Mouse (Mus musculus) limb, embryonic 11.5 days (tissue): ENCODE measurements at regions not wholly inside any gene's neighbourhood (a gene's known extent, or its start where the extent isn't known, plus 50 kb on each side); places are given as distances from the start of the nearest gene placed in this dataset.

ENCODE experiments used
- ATAC-seq: fragments of 200-750 bp; cut with Nextera tagmentation; 2 replicates; pipeline ENCODE4 v1.8.0; 2017; ENCODE audit warnings: low read depth; ENCODE audit not compliant: insufficient number of reproducible peaks, low FRiP score, low TSS enrichment
- DNase-seq: peaks from one replicate; pipeline ENCODE4 v3.0.0-alpha.2; 2015; ENCODE audit warnings: low spot score
- H3K27ac ChIP-seq: fragments of 300-500 bp; sonication (generic); replicated peaks from 2 replicates; pipeline ENCODE4 v1.5.1; 2014; ENCODE audit warnings: low read depth, mild to moderate bottlenecking, low read length
- H3K27me3 ChIP-seq: fragments of 300-500 bp; sonication (generic); 2 replicates; pipeline ENCODE4 v1.6.1; 2014; ENCODE audit warnings: mild to moderate bottlenecking, low read length, mixed read lengths; ENCODE audit not compliant: control insufficient read depth, insufficient read depth
- H3K36me3 ChIP-seq: fragments of 300-500 bp; sonication (generic); 2 replicates; pipeline ENCODE4 v1.6.1; 2014; ENCODE audit warnings: mild to moderate bottlenecking, low read length, moderate library complexity, mixed read lengths; ENCODE audit not compliant: control insufficient read depth, insufficient read depth
- H3K4me1 ChIP-seq: fragments of 300-500 bp; sonication (generic); 2 replicates; pipeline ENCODE4 v1.6.1; 2014; ENCODE audit warnings: low read length, mixed read lengths; ENCODE audit not compliant: control insufficient read depth, insufficient read depth
- H3K4me2 ChIP-seq: fragments of 300-500 bp; sonication (generic); 2 replicates; pipeline ENCODE4 v1.6.1; 2014; ENCODE audit warnings: low read depth, mild to moderate bottlenecking, moderate library complexity; ENCODE audit not compliant: severe bottlenecking
- H3K4me3 ChIP-seq: fragments of 300-500 bp; sonication (generic); 2 replicates; pipeline ENCODE4 v1.5.1; 2014; ENCODE audit warnings: low read depth, low read length
- H3K9ac ChIP-seq: fragments of 300-500 bp; sonication (generic); 2 replicates; pipeline ENCODE4 v1.6.1; 2014; ENCODE audit warnings: mild to moderate bottlenecking, low read length
- H3K9me3 ChIP-seq: fragments of 300-500 bp; sonication (generic); 2 replicates; pipeline ENCODE4 v1.6.1; 2016; ENCODE audit warnings: low read length; ENCODE audit not compliant: control insufficient read depth
- WGBS: fragments of 180-500 bp; shearing (Covaris S2); extraction: QIAGEN DNeasy Blood & Tissue Kit; methylation state at CpG from one replicate; pipeline ENCODE4 v1.1.7; 2014; 5-methylcytosine and 5-hydroxymethylcytosine counted together

DNA sequence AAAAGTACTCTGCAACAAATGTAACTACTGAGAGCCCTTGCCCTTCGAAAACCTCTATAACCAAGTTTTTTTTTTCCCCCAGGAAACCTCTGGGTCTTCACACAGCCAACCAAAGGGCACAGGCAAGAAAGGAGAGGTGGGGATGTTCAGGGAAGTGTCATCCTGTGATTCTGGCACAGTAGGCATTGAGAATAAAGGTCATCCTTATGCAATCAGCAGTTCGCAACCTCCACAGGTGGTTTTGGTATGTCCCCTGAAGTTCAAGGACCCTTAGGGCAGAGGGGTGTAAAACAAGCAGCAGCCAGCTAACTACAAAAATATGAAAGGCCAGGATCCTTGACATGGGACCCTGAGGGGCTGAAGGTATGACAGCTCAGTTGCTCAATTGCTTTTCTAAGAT is 152.1 kb upstream of the Dynlrb2 start:
- H3K27me3 ChIP-seq = no peaks in the 10 kb centered on the region
- no peak overlapping the region for H3K27ac ChIP-seq
- no peaks in the 10 kb centered on the region for H3K4me1 ChIP-seq
- no peak overlapping the region for H3K9ac ChIP-seq
- H3K4me2 ChIP-seq = no peak overlapping the region
- WGBS = 93% methylated on average over 2 of the region's 2 CpGs
- ATAC-seq = no peak
- no peak overlapping the region for H3K4me3 ChIP-seq
- no peak for DNase-seq
- H3K36me3 ChIP-seq = no peaks in the 10 kb centered on the region
- no peaks in the 10 kb centered on the region for H3K9me3 ChIP-seq

DNA sequence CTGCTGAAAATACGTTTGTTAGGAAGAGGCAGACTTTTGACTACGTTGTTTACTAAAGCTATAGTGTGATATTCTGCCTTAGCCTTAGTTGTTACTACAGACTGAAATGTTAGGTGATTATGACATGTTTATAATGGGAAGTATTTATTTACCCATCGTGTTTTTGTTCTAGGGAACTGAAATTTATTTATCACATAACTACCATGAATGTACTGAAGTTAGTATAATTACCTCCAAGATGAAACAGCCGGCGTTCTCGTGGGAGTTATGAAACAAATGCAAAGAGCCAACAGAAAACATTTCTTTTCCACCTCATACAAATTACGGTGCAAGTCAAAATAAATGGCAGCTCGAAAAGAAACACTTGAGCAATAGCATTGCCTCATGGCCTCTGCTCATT is 155.8 kb upstream of the Dynlrb2 start:
- no peak overlapping the region for H3K4me2 ChIP-seq
- no peak for ATAC-seq

DNA sequence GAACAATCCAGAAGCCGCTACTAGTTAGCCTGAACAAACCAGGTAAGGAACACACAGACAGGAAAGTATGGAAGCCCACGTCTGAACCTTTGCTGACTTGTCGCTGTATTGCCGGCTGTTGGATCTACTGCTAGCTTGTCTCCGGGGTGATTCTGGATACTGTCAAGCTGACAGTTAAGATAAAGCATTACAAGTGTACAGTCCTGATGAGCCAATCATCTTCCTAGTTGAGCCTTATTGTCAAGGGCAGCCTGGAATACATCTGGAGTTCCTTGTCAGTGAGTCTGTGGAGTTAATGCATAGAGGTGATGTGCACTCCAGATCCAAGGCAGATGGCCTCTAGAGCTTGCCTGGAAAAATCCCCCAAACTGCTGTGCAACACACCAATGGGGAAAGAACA is 157.8 kb upstream of the Dynlrb2 start:
- no peak for ATAC-seq
- no peak for DNase-seq
- WGBS = 59% methylated on average over 5 of the region's 5 CpGs
- Histone ChIP-seq H3K4me1 (peaks cover 3% of the 10 kb centered on the region; the same call in 1 of the 2 replicates), H3K4me3 (no peak overlapping the region), H3K27me3 (no peaks in the 10 kb centered on the region), H3K27ac (no peak overlapping the region), H3K4me2 (no peak overlapping the region), H3K36me3 (no peaks in the 10 kb centered on the region), H3K9me3 (no peaks in the 10 kb centered on the region), H3K9ac (no peak overlapping the region)

More for the DNA sequence above, 155.8 kb upstream of the Dynlrb2 start:
- H3K4me1 ChIP-seq = no peaks in the 10 kb centered on the region
- no peaks in the 10 kb centered on the region for H3K9me3 ChIP-seq
- H3K4me3 ChIP-seq = no peak overlapping the region
- 90% methylated on average over 8 of the region's 8 CpGs for WGBS
- H3K27me3 ChIP-seq = no peaks in the 10 kb centered on the region
- no peak overlapping the region for H3K27ac ChIP-seq
- no peaks in the 10 kb centered on the region for H3K36me3 ChIP-seq
- DNase-seq = no peak
- H3K9ac ChIP-seq = no peak overlapping the region

DNA sequence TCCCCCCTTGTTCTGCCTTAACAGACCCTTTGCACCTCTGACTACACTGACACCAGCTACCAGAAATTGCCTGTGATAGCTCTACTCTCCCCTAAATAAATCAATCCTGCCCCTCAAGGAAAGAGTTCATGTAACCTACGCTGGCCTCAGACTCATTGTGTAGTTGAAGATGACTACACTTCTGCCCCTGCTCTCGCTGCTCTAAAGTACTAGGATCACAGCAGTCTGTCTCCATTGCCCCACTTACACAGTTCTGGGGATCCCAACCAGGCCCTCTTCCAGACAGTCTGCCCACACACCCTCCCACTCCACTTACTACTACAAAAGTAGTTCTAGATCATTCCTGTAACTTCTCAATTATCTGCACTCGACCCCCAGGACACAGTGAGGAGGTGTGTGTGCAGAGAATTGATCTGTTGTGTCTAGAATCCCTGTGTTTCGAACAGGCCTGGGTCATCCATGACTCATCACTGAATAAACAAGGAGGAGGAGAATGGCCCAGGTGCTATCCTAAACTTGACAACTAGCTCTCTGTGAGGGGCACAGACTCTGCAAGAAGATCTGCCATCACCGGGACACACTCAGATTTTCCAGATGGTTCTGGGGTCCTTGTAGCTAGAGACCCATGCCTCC is 160.1 kb upstream of the Dynlrb2 start:
- peaks cover 3% of the 10 kb centered on the region; the same call in 1 of the 2 replicates for H3K4me1 ChIP-seq
- no peaks in the 10 kb centered on the region for H3K36me3 ChIP-seq
- H3K9me3 ChIP-seq = no peaks in the 10 kb centered on the region
- H3K4me2 ChIP-seq = no peak overlapping the region
- no peak overlapping the region for H3K4me3 ChIP-seq
- no peak overlapping the region for H3K9ac ChIP-seq
- H3K27me3 ChIP-seq = no peaks in the 10 kb centered on the region
- DNase-seq (no peak), ATAC-seq (no peak)
- WGBS = 83% methylated on average over 5 of the region's 5 CpGs
- H3K27ac ChIP-seq = no peak overlapping the region

DNA sequence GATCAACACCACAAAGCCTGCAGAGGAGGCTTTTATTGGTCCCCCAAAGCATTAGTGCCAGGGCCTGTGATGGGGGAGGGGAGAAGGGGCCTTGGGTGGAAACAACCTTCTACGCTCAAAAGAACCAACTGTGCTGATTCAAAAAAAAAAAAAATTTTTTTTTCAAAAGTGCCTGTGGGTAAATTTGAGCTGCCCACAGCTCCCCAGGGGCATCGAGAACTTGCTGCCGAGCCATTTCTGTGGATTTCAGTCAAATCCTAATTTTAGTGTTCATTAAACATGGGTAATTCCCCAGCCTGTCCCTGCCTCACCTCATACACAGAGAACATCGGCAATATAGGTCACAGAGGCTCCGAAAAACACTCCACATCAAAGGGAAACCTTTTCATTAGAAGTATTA is 161.2 kb upstream of the Dynlrb2 start:
- no peak overlapping the region for H3K9ac ChIP-seq
- ATAC-seq = no peak
- 63% methylated on average over 5 of the region's 5 CpGs for WGBS

DNA sequence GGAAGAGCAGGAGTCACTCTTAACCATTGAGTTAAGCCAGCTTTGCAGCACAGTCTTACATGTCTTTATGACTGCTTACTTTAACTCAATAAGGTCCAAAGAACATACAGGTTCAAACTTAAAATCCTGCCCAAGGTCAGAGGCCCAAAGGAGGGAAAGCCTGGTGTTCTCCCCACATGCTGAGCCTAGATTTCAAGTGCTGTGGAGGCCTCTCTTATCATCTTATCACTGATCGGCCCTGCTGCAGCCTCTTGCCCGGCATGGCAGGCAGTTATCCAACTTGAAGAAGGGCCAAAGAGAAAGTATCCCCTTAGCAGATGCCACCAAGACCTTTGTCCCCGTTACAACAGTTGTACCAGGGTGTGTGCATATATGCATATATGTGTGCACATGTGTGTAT is 170.0 kb upstream of the Dynlrb2 start:
- ATAC-seq = no peak
- 84% methylated on average over 3 of the region's 3 CpGs for WGBS

More for the DNA sequence above, 161.2 kb upstream of the Dynlrb2 start:
- Histone ChIP-seq H3K36me3 (no peaks in the 10 kb centered on the region), H3K27me3 (no peaks in the 10 kb centered on the region), H3K9me3 (no peaks in the 10 kb centered on the region), H3K4me1 (peaks cover 3% of the 10 kb centered on the region; the same call in 1 of the 2 replicates), H3K27ac (no peak overlapping the region), H3K4me2 (no peak overlapping the region), H3K4me3 (no peak overlapping the region)
- no peak for DNase-seq

DNA sequence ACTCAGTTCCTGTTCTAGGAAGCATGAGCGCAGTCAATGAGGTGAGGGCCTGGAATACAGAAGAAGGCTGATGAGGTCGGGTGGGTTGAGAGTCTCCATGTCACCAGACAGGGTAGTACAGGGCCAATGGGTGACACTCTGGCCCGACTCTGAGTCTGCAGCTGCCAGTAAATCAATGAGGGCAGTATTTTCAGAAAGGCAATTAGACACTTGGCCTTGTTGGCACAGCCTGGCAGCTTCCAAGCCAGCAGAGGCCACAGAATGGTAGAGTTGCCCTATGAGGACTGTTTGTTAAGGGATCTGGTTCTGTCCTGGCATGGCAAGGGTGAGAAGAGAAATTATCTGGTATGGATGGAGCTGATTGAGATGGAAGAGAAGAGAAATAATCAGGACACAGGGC is 170.7 kb upstream of the Dynlrb2 start:
- Histone ChIP-seq H3K9me3 (no peaks in the 10 kb centered on the region), H3K27me3 (no peaks in the 10 kb centered on the region), H3K4me1 (no peaks in the 10 kb centered on the region), H3K4me2 (no peak overlapping the region), H3K4me3 (no peak overlapping the region), H3K36me3 (no peaks in the 10 kb centered on the region), H3K9ac (no peak overlapping the region), H3K27ac (no peak overlapping the region)
- 88% methylated on average over 3 of the region's 3 CpGs for WGBS
- DNase-seq = no peak
- no peak for ATAC-seq

More for the DNA sequence above, 170.0 kb upstream of the Dynlrb2 start:
- DNase-seq = no peak
- Histone ChIP-seq H3K4me2 (no peak overlapping the region), H3K9ac (no peak overlapping the region), H3K36me3 (no peaks in the 10 kb centered on the region), H3K27ac (no peak overlapping the region), H3K9me3 (no peaks in the 10 kb centered on the region), H3K27me3 (no peaks in the 10 kb centered on the region), H3K4me3 (no peak overlapping the region), H3K4me1 (no peaks in the 10 kb centered on the region)

DNA sequence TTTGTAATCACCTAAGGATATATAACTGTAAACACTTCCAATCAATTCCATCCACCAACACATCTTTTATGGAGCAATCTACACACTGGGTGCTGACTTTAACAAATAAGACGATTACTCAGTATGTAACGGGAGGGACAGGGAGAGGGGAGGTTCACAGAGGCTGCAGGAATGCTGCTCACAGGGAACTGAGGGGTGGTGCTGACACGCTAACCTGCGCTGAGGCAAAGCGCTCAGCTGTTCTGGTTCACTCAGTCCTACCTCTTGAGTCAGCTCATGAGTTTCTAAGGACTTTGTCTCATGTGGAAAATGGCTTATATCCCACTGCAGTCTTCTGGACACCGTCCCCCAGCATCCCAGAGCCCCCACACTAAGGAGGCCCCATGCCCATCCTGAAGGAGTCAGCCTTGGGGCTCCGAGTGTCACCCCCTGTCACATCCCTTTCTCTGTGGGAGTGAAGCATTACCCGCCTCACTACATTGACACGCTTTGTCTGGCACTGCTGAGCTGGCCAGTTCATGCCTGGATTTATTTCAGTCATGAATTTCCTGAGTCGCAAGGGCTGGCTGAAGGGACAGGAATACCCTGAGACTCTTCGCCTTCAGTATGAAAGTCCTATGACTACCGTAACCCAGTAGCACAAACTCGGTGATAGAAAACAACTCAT is 184.6 kb upstream of the Dynlrb2 start:
- ATAC-seq = no peak
- 87% methylated on average over 13 of the region's 13 CpGs for WGBS

More for the DNA sequence above, 184.6 kb upstream of the Dynlrb2 start:
- Histone ChIP-seq H3K9me3 (no peaks in the 10 kb centered on the region), H3K4me3 (no peak overlapping the region), H3K27ac (no peak overlapping the region), H3K4me2 (no peak overlapping the region), H3K9ac (no peak overlapping the region), H3K27me3 (no peaks in the 10 kb centered on the region), H3K4me1 (no peaks in the 10 kb centered on the region), H3K36me3 (no peaks in the 10 kb centered on the region)
- DNase-seq = no peak
